Mouse (Mus musculus) heart, embryonic 10.5 days (tissue): ENCODE results near the gene Ptar1. TPM values are rescaled to one million over a fixed set of nuclear protein-coding genes. Genes with fewer than 3 reads are reported as not detected.
"Not testable (repeated sequence)": the region's sequence is repeated elsewhere in the genome, so short reads cannot be mapped to it uniquely, and the experiment has no call there.

Experiments
- DNase-seq: peaks from one replicate; pipeline ENCODE4 v3.0.0-alpha.2; 2017; ENCODE audit warnings: low spot score
- H3K27ac ChIP-seq: fragments of 300-500 bp; sonication (generic); 2 replicates; pipeline ENCODE4 v1.5.1; 2016; ENCODE audit warnings: mild to moderate bottlenecking
- H3K27me3 ChIP-seq: fragments of 300-500 bp; sonication (generic); 2 replicates; pipeline ENCODE4 v1.6.1; 2016; ENCODE audit warnings: mild to moderate bottlenecking; ENCODE audit not compliant: poor library complexity, insufficient read depth, severe bottlenecking
- H3K36me3 ChIP-seq: fragments of 300-500 bp; sonication (generic); 2 replicates; pipeline ENCODE4 v1.6.1; 2016; ENCODE audit warnings: mild to moderate bottlenecking, moderate library complexity
- H3K4me1 ChIP-seq: fragments of 300-500 bp; sonication (generic); 2 replicates; pipeline ENCODE4 v1.6.1; 2016; ENCODE audit warnings: mild to moderate bottlenecking
- H3K4me3 ChIP-seq: fragments of 300-500 bp; sonication (generic); 2 replicates; pipeline ENCODE4 v1.5.1; 2016; ENCODE audit warnings: mild to moderate bottlenecking, moderate library complexity
- H3K9me3 ChIP-seq: fragments of 300-500 bp; sonication (generic); 2 replicates; pipeline ENCODE4 v1.6.1; 2016; ENCODE audit warnings: mild to moderate bottlenecking, moderate library complexity
- WGBS: fragments of 180-500 bp; shearing (Covaris S2); methylation state at CpG from one replicate; pipeline ENCODE4 v1.1.7; 2016; 5-methylcytosine and 5-hydroxymethylcytosine counted together
- polyA plus RNA-seq: library from polyadenylated mRNA; unstranded; fragments of >200 nt; fragmentation: Nextera tagmentation; extraction: Ambion mirVana; gene quantifications from 2 replicates; pipeline ENCODE4 v1.2.1, GENCODE M21; 2016

Gene Ptar1
- 5.8 and 6.0 TPM in 2 replicates for polyA plus RNA-seq

DNA sequence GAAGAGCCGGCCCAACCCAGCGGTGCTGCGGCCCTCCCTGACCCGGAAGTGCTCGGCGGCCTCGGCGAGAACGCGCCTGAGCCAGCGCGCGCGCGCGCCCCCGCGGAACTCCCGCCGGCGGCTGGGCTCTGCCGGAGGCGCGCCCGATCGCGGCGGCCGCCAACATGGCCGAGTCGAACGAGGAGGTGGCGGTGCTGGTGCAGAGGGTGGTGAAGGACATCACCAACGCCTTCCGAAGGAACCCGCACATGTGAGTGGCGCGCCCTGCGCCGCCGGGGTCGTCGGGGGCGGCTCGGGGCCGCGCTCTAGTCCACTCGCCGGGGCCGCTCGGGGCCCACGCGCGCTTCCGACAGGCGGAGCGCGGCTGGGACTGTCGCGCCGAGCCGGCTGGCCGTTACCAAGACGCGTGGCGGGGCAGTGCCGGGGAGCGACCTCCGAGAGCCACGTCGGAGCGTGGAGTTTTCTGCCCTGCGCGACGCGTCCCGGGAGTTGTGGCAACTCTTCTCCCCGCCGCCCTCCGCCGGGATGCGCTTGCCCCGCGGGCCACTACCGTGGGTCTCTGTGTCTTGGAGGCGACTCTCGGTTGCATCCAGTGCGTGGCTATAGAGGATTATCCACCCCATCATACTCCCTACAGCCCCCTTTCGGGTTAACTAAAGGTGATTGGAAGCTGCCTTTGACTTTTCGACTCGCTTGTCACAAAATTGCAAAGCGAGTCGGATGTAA lies at the start of gene Ptar1:
Gene Ptar1 (plus strand): TSS at position 134 of the 726 bp plus-strand sequence.
- WGBS: under 1% methylated on average over 81 of the region's 93 CpGs
- DNase-seq: peak; percentile 93

DNA sequence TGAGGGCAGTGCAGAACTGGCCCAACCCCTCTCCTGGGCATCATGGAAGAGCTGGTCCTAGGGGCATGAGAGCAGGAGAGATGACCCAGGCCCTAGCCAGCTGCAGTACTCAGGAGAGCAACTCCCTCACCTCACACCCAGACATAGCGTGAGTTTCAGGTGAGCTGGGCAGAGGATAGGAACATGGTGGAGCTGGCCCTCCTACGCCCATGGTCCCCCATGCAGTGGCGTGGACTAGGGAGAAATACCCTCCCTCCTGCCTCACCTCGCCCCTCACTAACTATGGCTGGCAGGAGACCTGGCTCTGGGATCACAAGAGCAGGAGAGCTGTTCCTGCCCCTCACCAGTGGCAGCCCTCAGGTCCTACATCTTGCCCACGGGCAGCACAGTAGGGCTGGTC lies 43.4 kb upstream of the Ptar1 start:
- 79% methylated on average over 5 of the region's 5 CpGs for WGBS
- Histone ChIP-seq H3K4me1 (no peaks in the 10 kb centered on the region), H3K27me3 (no peaks in the 10 kb centered on the region), H3K27ac (no peak overlapping the region), H3K4me3 (no peak overlapping the region), H3K36me3 (no peaks in the 10 kb centered on the region), H3K9me3 (no peaks in the 10 kb centered on the region)
- no peak for DNase-seq

More for the DNA sequence above, at the start of gene Ptar1:
- no peaks in the 10 kb centered on the region for H3K9me3 ChIP-seq
- peaks cover 11% of the 10 kb centered on the region; the same call in 1 of the 2 replicates for H3K4me1 ChIP-seq
- no peaks in the 10 kb centered on the region for H3K27me3 ChIP-seq
- H3K36me3 ChIP-seq: no peaks in the 10 kb centered on the region
- H3K27ac ChIP-seq: peak within 1 kb of the TSS; percentile 100
- peak within 1 kb of the TSS; percentile 90 for H3K4me3 ChIP-seq

GRCm38 (mm10) chr19:23645347-23645746 lies 41.9 kb upstream of the Ptar1 start:
- H3K9me3 ChIP-seq: no peaks in the 10 kb centered on the region
- no peaks in the 10 kb centered on the region for H3K36me3 ChIP-seq
- H3K27ac ChIP-seq: no peak overlapping the region
- no peaks in the 10 kb centered on the region for H3K4me1 ChIP-seq
- DNase-seq: no peak
- no peaks in the 10 kb centered on the region for H3K27me3 ChIP-seq
- WGBS: 78% methylated on average over 7 of the region's 7 CpGs
- no peak overlapping the region for H3K4me3 ChIP-seq

- no peaks in the 10 kb centered on the region for H3K4me1 ChIP-seq
- WGBS: 87% methylated on average over 7 of the region's 7 CpGs
- no peaks in the 10 kb centered on the region for H3K9me3 ChIP-seq
- H3K4me3 ChIP-seq: no peak overlapping the region
- H3K27ac ChIP-seq: no peak overlapping the region
- no peak for DNase-seq
- no peaks in the 10 kb centered on the region for H3K36me3 ChIP-seq
- H3K27me3 ChIP-seq: no peaks in the 10 kb centered on the region
Measured at GRCm38 (mm10) chr19:23647308-23647707, 39.9 kb upstream of the Ptar1 start.

GRCm38 (mm10) chr19:23652644-23653043 lies 34.6 kb upstream of the Ptar1 start, which contains the start of gene 1700028P14Rik:
1700028P14Rik (minus strand) TSS chr19:23652812.
- 7% methylated on average over 13 of the region's 13 CpGs for WGBS
- H3K4me3 ChIP-seq: peak within 1 kb of the TSS; percentile 47

GRCm38 (mm10) chr19:23653154-23653553 lies 34.1 kb upstream of the Ptar1 start:
- Histone ChIP-seq H3K4me3 (no peak overlapping the region), H3K27me3 (no peaks in the 10 kb centered on the region), H3K27ac (no peak overlapping the region), H3K4me1 (0 out of 2 replicates have a peak, but pooled peaks cover 8% of the 10 kb centered on the region), H3K36me3 (no peaks in the 10 kb centered on the region), H3K9me3 (no peaks in the 10 kb centered on the region)
- 86% methylated on average over 5 of the region's 5 CpGs for WGBS
- no peak for DNase-seq

More at GRCm38 (mm10) chr19:23652644-23653043, 34.6 kb upstream of the Ptar1 start, which contains the start of gene 1700028P14Rik:
- peak; percentile 85 for DNase-seq
- Histone ChIP-seq H3K9me3 (no peaks in the 10 kb centered on the region), H3K4me1 (0 out of 2 replicates have a peak, but pooled peaks cover 4% of the 10 kb centered on the region), H3K27me3 (no peaks in the 10 kb centered on the region), H3K36me3 (no peaks in the 10 kb centered on the region), H3K27ac (no peak within 1 kb of the TSS)

DNA sequence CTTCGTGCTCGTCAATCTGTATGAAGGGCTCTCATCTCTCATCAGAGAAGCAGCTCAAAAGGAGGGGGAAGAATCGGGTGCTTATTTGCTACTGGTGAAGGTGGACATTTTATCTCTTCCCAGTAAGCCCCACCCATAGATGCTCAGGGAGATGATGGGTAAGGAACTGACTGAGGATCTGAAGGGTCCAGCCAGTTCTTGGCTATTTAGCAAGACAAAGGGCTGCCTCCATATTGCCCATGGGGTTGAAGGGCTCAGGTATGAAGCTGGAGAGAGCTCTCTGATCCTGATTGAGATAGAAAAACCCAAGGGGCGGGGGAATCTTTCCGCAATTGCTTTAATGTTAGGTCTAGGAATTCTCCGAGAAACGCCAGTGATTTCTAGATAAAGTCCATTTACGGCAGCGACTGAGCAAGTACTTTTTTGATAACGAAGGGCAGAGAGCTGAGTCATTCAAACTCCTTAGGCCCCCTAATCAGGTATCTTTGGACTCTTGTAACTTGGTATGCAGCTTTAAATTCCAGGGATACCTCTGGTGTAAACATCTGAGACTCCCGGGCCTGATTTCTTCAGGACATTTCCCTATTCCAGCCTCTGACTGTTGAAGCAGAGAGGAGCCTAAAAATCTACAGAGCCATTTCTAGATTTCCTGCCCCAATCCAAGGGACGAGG lies 29.8 kb upstream of the Ptar1 start:
- Histone ChIP-seq H3K27ac (no peak overlapping the region), H3K9me3 (no peaks in the 10 kb centered on the region), H3K36me3 (no peaks in the 10 kb centered on the region), H3K4me1 (0 out of 2 replicates have a peak, but pooled peaks cover 8% of the 10 kb centered on the region), H3K27me3 (no peaks in the 10 kb centered on the region), H3K4me3 (no peak overlapping the region)
- DNase-seq: no peak
- 27% methylated on average over 12 of the region's 12 CpGs for WGBS

- Histone ChIP-seq H3K9me3 (no peaks in the 10 kb centered on the region), H3K36me3 (no peaks in the 10 kb centered on the region), H3K27ac (no peak overlapping the region), H3K4me1 (0 out of 2 replicates have a peak, but pooled peaks cover 8% of the 10 kb centered on the region), H3K4me3 (no peak overlapping the region), H3K27me3 (no peaks in the 10 kb centered on the region)
- no peak for DNase-seq
- WGBS: 81% methylated on average over 4 of the region's 4 CpGs
Measured at GRCm38 (mm10) chr19:23658350-23658749, 28.9 kb upstream of the Ptar1 start.

DNA sequence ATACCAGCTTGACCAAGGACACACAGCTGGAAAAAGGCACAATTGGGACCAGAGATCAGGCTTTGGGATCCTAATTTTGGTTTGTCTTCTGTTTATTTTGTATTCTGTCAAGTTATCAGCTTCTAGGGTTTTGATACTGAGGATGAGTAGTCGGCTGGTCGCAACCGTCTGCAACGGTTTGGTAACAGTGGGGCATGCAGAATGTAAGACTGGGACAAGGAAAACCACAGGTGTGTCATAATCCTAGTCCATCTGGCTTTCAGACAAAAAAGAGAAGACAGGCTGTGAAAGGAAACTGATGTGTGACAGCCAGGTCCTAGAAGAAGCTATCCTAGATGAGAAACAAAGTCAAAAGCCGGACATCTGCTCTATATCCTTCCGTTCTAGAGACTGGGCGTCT lies 23.1 kb upstream of the Ptar1 start:
- no peak overlapping the region for H3K4me3 ChIP-seq
- H3K36me3 ChIP-seq: no peaks in the 10 kb centered on the region
- H3K27ac ChIP-seq: no peak overlapping the region
- H3K4me1 ChIP-seq: no peaks in the 10 kb centered on the region
- 87% methylated on average over 7 of the region's 7 CpGs for WGBS
- H3K9me3 ChIP-seq: no peaks in the 10 kb centered on the region
- H3K27me3 ChIP-seq: no peaks in the 10 kb centered on the region
- no peak for DNase-seq

- no peak for DNase-seq
- no peak overlapping the region for H3K27ac ChIP-seq
- H3K36me3 ChIP-seq: no peaks in the 10 kb centered on the region
- H3K9me3 ChIP-seq: no peaks in the 10 kb centered on the region
- WGBS: 79% methylated on average over 6 of the region's 6 CpGs
- H3K4me3 ChIP-seq: no peak overlapping the region
- no peaks in the 10 kb centered on the region for H3K4me1 ChIP-seq
- H3K27me3 ChIP-seq: no peaks in the 10 kb centered on the region
Measured at GRCm38 (mm10) chr19:23668142-23668655, 19.0 kb upstream of the Ptar1 start.

GRCm38 (mm10) chr19:23673021-23673420 lies 14.2 kb upstream of the Ptar1 start:
- no peaks in the 10 kb centered on the region for H3K36me3 ChIP-seq
- no peak overlapping the region for H3K27ac ChIP-seq
- DNase-seq: no peak
- no peaks in the 10 kb centered on the region for H3K27me3 ChIP-seq
- no peaks in the 10 kb centered on the region for H3K9me3 ChIP-seq
- 69% methylated on average over 2 of the region's 2 CpGs for WGBS
- H3K4me3 ChIP-seq: no peak overlapping the region
- H3K4me1 ChIP-seq: no peaks in the 10 kb centered on the region

DNA sequence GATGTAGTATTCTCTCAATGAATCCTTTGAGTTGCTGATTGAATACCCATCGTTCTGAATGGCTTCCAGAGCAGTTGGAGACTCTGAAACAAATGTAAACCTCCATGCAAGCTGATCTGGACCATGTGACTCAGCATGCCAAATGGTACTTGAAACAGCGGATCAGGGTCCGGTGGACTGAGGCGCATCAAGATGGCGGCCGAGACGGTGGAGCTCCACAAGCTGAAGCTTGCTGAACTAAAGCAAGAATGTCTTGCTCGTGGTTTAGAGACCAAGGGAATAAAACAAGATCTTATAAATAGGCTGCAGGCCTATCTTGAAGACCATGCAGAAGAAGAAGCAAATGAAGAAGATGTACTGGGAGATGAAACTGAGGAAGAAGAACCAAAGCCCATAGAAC lies 11.6 kb upstream of the Ptar1 start:
- not testable (repeated sequence) for H3K9me3 ChIP-seq, H3K27ac ChIP-seq, H3K27me3 ChIP-seq, H3K36me3 ChIP-seq, H3K4me3 ChIP-seq, H3K4me1 ChIP-seq, DNase-seq
- 89% methylated on average over 8 of the region's 8 CpGs for WGBS

- Histone ChIP-seq H3K36me3 (no peaks in the 10 kb centered on the region), H3K27ac (peak overlapping the region; percentile 100), H3K4me3 (peak overlapping the region; percentile 90), H3K27me3 (no peaks in the 10 kb centered on the region), H3K4me1 (peaks cover 11% of the 10 kb centered on the region; the same call in 1 of the 2 replicates), H3K9me3 (no peaks in the 10 kb centered on the region)
- 3% methylated on average over 14 of the region's 14 CpGs for WGBS
- no peak for DNase-seq
Measured at GRCm38 (mm10) chr19:23686962-23687295, 300 bp upstream of the Ptar1 start.
